Mouse (Mus musculus) kidney, postnatal 0 days (tissue): ENCODE data around the gene Gm39566. TPM values are rescaled to one million over a fixed set of nuclear protein-coding genes. Genes with fewer than 3 reads are reported as not detected.

ENCODE experiments used
- ATAC-seq: fragments of 200-750 bp; cut with Nextera tagmentation; replicated peaks from 2 replicates; pipeline ENCODE4 v1.8.0; 2017; ENCODE audit warnings: low read depth, moderate number of reproducible peaks, moderate TSS enrichment, moderate library complexity; ENCODE audit not compliant: low FRiP score
- DNase-seq: peaks from one replicate; pipeline ENCODE4 v3.0.0-alpha.2; 2016; ENCODE audit warnings: low spot score
- H3K27ac ChIP-seq: fragments of 300-500 bp; sonication (generic); 2 replicates; pipeline ENCODE4 v1.5.1; 2014; ENCODE audit warnings: mild to moderate bottlenecking
- H3K27me3 ChIP-seq: fragments of 300-500 bp; sonication (generic); 2 replicates; pipeline ENCODE4 v1.6.1; 2014; ENCODE audit warnings: low read length, mixed read lengths; ENCODE audit not compliant: insufficient read depth
- H3K36me3 ChIP-seq: fragments of 300-500 bp; sonication (generic); 2 replicates; pipeline ENCODE4 v1.6.1; 2014; ENCODE audit warnings: low read length, mixed read lengths; ENCODE audit not compliant: insufficient read depth
- H3K4me1 ChIP-seq: fragments of 300-500 bp; sonication (generic); replicated peaks from 2 replicates; pipeline ENCODE4 v1.6.1; 2014; ENCODE audit warnings: antibody characterized with exemption, low read length, mixed read lengths; ENCODE audit not compliant: insufficient read depth
- H3K4me2 ChIP-seq: fragments of 300-500 bp; sonication (generic); 2 replicates; pipeline ENCODE4 v1.6.1; 2014; ENCODE audit warnings: mild to moderate bottlenecking, low read length, moderate library complexity, mixed read lengths
- H3K4me3 ChIP-seq: fragments of 300-500 bp; sonication (generic); replicated peaks from 2 replicates; pipeline ENCODE4 v1.5.1; 2014; ENCODE audit warnings: low read depth, low read length
- H3K9ac ChIP-seq: fragments of 300-500 bp; sonication (generic); 2 replicates; pipeline ENCODE4 v1.6.1; 2014; ENCODE audit warnings: low read depth, low read length
- H3K9me3 ChIP-seq: fragments of 300-500 bp; sonication (generic); replicated peaks from 2 replicates; pipeline ENCODE4 v1.6.1; 2016; ENCODE audit warnings: low read length, inconsistent platforms, mixed read lengths
- CTCF ChIP-seq: IDR thresholded peaks from 2 replicates; pipeline ENCODE4 v1.5.1; 2016; ENCODE audit warnings: antibody characterized with exemption, low read depth, mild to moderate bottlenecking, moderate library complexity
- WGBS: fragments of 180-500 bp; shearing (Covaris S2); extraction: QIAGEN DNeasy Blood & Tissue Kit; methylation state at CpG from one replicate; pipeline ENCODE4 v1.1.7; 2014; 5-methylcytosine and 5-hydroxymethylcytosine counted together
- polyA plus RNA-seq: library from polyadenylated mRNA; unstranded; fragments of >200 nt; fragmentation: Nextera tagmentation; extraction: Ambion mirVana; gene quantifications from 2 replicates; pipeline ENCODE4 v1.2.1, GENCODE M21; 2015

Gene Gm39566
- polyA plus RNA-seq, 1 experiment from 2014 or later: not detected

GRCm38 (mm10) chr11:69818871-69819270, 3.8 kb upstream of the Gm39566 start:
- H3K4me3 ChIP-seq: no peak overlapping the region
- no peak overlapping the region for H3K27ac ChIP-seq
- H3K9me3 ChIP-seq: no peaks in the 10 kb centered on the region
- H3K4me1 ChIP-seq: no peaks in the 10 kb centered on the region
- ATAC-seq (no peak), DNase-seq (no peak)
- WGBS: 93% methylated on average over 8 of the region's 8 CpGs
- TF ChIP-seq CTCF: no peak
- no peaks in the 10 kb centered on the region for H3K27me3 ChIP-seq
- H3K9ac ChIP-seq: no peak overlapping the region
- H3K4me2 ChIP-seq: no peak overlapping the region
- 0 out of 2 replicates have a peak, but pooled peaks cover under 1% of the 10 kb centered on the region for H3K36me3 ChIP-seq

DNA sequence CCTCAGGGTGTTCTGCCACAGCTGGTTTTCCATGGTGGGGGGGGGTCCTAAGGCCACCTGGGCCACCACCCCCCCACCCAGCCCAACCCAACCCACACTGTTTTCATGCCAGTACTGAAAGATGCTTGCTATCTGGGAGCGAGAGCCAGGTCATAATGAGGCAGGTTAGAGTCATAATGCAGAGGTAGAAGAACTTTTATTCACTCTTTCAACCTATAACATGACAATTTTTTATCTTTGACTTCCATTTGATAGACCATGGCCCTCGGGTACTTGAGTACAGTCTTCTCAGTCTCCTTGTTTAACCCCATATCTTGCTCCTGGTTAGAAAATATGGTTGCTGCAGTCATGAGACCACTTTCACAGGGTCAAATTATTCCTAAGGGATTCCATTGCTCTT, 3.3 kb upstream of the Gm39566 start, which contains the start of gene Spem2:
Spem2 (minus strand) TSS at position 101 of the 400 bp plus-strand sequence.
- H3K4me3 ChIP-seq: no peak within 1 kb of the TSS
- H3K27ac ChIP-seq: no peak within 1 kb of the TSS
- ATAC-seq: no peak
- TF ChIP-seq CTCF: no peak
- H3K9me3 ChIP-seq: no peaks in the 10 kb centered on the region
- no peak within 1 kb of the TSS for H3K9ac ChIP-seq
- 82% methylated on average over 2 of the region's 2 CpGs for WGBS
- no peak for DNase-seq
- no peak within 1 kb of the TSS for H3K4me2 ChIP-seq
- no peaks in the 10 kb centered on the region for H3K4me1 ChIP-seq
- H3K27me3 ChIP-seq: no peaks in the 10 kb centered on the region
- H3K36me3 ChIP-seq: no peaks in the 10 kb centered on the region

GRCm38 (mm10) chr11:69816520-69816919, 1.4 kb upstream of the Gm39566 start:
- TF ChIP-seq CTCF: no peak
- no peak for ATAC-seq
- H3K4me2 ChIP-seq: no peak overlapping the region
- no peak overlapping the region for H3K4me3 ChIP-seq
- no peak overlapping the region for H3K27ac ChIP-seq
- H3K9ac ChIP-seq: no peak overlapping the region
- no peaks in the 10 kb centered on the region for H3K36me3 ChIP-seq
- 89% methylated on average over 12 of the region's 12 CpGs for WGBS
- DNase-seq: no peak
- no peaks in the 10 kb centered on the region for H3K9me3 ChIP-seq
- no peaks in the 10 kb centered on the region for H3K4me1 ChIP-seq
- no peaks in the 10 kb centered on the region for H3K27me3 ChIP-seq

DNA sequence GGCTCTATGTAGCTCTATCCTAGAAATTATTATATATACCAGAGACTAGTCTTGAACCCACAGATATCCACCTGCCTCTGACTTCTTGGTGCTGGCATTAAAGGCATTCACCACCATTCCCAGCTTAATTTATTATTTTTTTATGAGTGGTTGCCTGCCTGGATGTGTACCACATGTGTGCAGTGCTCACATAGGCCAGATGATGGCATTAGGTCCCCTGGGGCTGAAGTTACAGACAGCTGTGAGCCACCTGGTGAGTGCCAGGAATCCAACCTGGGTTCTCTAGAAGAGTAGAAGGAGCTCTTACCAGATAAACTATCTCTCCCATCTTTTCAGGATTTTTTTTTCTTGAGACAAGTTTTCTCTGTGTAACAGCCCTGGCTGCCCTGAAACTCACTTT, 4.8 kb downstream of the Gm39566 start:
- no peak for ATAC-seq
- H3K4me2 ChIP-seq: no peak overlapping the region
- TF ChIP-seq CTCF: no peak
- H3K9ac ChIP-seq: no peak overlapping the region
- H3K4me3 ChIP-seq: no peak overlapping the region
- H3K9me3 ChIP-seq: no peaks in the 10 kb centered on the region
- no peaks in the 10 kb centered on the region for H3K4me1 ChIP-seq
- H3K27me3 ChIP-seq: peaks cover 5% of the 10 kb centered on the region; the same call in 1 of the 2 replicates
- DNase-seq: no peak
- H3K36me3 ChIP-seq: no peaks in the 10 kb centered on the region
- H3K27ac ChIP-seq: no peak overlapping the region

DNA sequence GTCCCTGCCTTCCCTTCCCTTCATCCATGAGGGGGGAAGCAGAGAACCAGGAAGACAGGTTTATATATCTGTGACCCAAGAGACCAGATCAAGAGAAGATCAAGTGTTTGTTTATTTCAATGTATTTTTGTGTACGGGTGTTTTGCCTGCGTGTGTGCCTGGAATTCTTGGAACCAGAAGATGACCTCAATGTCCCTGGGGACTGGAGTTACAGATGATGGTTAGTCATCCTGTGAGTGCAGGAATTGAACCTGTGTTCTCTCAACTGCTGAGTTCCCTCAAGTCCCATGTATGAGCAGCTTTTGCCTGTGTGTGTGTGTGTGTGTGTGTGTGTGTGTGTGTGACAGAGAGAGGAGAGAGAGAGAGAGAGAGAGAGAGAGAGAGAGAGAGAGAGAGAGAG, 7.5 kb downstream of the Gm39566 start:
- Histone ChIP-seq H3K9ac (no peak overlapping the region), H3K27ac (no peak overlapping the region), H3K9me3 (no peaks in the 10 kb centered on the region), H3K36me3 (no peaks in the 10 kb centered on the region), H3K27me3 (peaks cover 5% of the 10 kb centered on the region; the same call in 1 of the 2 replicates), H3K4me3 (no peak overlapping the region), H3K4me2 (no peak overlapping the region), H3K4me1 (peaks cover 21% of the 10 kb centered on the region)
- DNase-seq: no peak
- WGBS: 59% methylated on average over 2 of the region's 2 CpGs
- TF ChIP-seq CTCF: no peak
- no peak for ATAC-seq

- Histone ChIP-seq H3K4me3 (no peak overlapping the region), H3K4me1 (peaks cover 30% of the 10 kb centered on the region), H3K9ac (no peak overlapping the region), H3K9me3 (no peaks in the 10 kb centered on the region), H3K27me3 (peaks cover 5% of the 10 kb centered on the region; the same call in 1 of the 2 replicates), H3K27ac (no peak overlapping the region), H3K36me3 (no peaks in the 10 kb centered on the region), H3K4me2 (no peak overlapping the region)
- DNase-seq: no peak
- TF ChIP-seq CTCF: peak; percentile 41; the same call in 1 of the 2 replicates
- 83% methylated on average over 4 of the region's 4 CpGs for WGBS
- no peak for ATAC-seq
These were observed 8.7 kb downstream of the Gm39566 start for GRCm38 (mm10) chr11:69806378-69806777.
